Mouse (Mus musculus): ENCODE results near the gene Aldob.

DNA sequence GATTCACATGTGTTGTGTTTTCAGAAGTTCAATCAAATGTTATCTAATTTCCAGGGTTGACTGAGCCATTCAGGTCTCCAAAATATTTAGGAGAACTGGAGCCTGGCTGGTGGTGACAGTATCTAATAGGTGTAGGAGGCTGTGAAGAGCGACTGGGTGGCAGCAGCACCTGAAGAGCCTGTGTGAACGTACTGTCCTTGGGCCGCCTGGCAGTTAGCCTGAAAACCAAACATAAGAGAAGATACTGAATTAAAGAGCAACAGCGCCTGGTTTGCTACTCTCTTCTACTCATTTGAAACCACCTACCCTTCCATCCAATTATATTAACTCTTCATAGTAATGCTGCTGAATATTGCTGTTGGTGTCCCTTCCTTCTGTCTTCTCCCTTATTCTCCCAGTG is 12.7 kb downstream of the Aldob start:
- no peak for TF ChIP-seq CTCF (IDR thresholded peaks at IDR 0.05; ENCODE audit: low read depth, low read length)
- TF ChIP-seq POLR2A (IDR thresholded peaks at IDR 0.05; ENCODE audit: borderline replicate concordance, low read depth, low read length): no peak

Data from bone marrow macrophage, adult 2 months (primary cell).